Mouse (Mus musculus) small intestine, adult 2 months (tissue): Measurements from ENCODE around the gene Rif1.

ENCODE experiments used
- CTCF ChIP-seq: fragments of 200-500 bp; IDR thresholded peaks from 2 replicates; pipeline ENCODE4 v1.5.1; 2012; ENCODE audit warnings: low read depth, mild to moderate bottlenecking, control low read depth, inconsistent platforms, low read length, moderate library complexity, mixed read lengths; ENCODE audit not compliant: insufficient replicate concordance, insufficient read length; ENCODE audit errors: extremely low read depth
- POLR2A ChIP-seq: fragments of 200-500 bp; IDR thresholded peaks from 2 replicates; pipeline ENCODE4 v1.6.1; 2012; ENCODE audit warnings: low read depth, mild to moderate bottlenecking, control low read depth, inconsistent platforms, low read length, moderate library complexity

DNA sequence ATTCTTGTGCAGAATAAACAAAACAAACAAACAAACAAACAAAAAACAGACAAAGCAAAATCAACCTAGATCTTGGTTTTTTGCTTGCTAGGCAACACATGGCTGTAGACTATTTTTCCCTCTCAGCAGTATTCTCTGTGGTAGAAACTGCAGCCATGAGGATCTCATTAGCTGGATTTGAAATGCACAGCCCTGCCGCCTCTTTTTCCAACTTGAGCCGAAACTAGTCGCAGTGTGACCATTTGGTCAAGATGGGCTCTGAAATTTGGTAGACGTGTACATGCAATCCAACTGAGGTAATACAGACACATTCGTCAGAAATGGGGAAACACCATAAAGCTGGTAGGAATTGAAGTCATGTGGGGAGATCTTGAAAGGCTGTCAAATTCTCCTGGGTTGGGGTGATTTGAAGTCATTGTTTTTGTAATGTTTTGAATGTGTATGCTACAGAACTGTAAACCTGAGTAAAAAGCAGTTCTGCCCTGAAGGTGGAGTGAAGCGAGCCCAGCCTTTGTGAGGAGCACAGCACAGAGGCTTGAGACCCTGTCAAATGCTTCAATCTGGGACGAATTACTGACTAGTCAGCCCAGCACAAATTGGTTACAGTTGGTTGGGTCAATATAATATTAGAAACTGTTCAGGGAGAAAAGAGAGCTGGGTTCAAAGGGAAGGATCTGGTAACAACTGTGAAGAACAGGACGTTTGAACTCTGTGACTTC is 33.4 kb upstream of the Rif1 start:
- no peak for TF ChIP-seq CTCF
- no peak for TF ChIP-seq POLR2A
